Mouse (Mus musculus): ENCODE measurements around the gene Abhd15. TPM values are rescaled to one million over a fixed set of nuclear protein-coding genes. Genes with fewer than 3 reads are reported as not detected.

Gene Abhd15
- polyA plus RNA-seq, 1 experiment from 2014 or later: 1.5 TPM

DNA sequence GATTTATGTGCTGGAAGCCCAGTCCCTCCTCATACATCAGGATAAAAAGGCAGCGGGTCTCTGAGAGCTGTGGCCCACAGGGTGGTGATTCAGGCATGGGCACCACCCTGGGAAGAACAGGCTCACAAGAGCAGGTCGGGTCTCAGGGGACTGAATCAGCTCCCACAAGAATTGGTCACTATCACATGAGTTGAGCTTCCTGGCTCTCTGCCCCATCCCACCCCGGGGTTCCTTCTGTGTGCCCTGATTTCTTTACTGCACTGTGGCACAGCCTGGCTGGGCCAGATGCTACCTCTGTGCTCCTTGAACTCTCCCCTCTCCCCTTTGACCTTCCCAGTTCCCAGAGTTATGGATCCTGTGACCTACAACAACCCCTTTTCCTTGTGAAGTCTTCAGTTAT, 31.9 kb upstream of the Abhd15 start:
- Histone ChIP-seq H3K9me3 (ENCODE audit: control insufficient read depth, low read length) (no peaks in the 10 kb centered on the region), H3K4me2 (ENCODE audit: low read depth, low read length) (no peak overlapping the region), H3K4me3 (ENCODE audit: low read depth, low read length) (no peak overlapping the region), H3K27me3 (ENCODE audit: control insufficient read depth, insufficient read depth, low read length) (no peaks in the 10 kb centered on the region), H3K27ac (ENCODE audit: low read depth, low read length) (no peak overlapping the region), H3K36me3 (ENCODE audit: control insufficient read depth, insufficient read depth, low read length) (no peaks in the 10 kb centered on the region), H3K9ac (replicated peaks; ENCODE audit: low read depth, low read length) (no peak overlapping the region), H3K4me1 (ENCODE audit: control insufficient read depth, insufficient read depth, low read length) (peaks cover 46% of the 10 kb centered on the region)
- WGBS: 58% methylated on average over 3 of the region's 3 CpGs
- no peak for ATAC-seq (ENCODE audit: low read depth)

DNA sequence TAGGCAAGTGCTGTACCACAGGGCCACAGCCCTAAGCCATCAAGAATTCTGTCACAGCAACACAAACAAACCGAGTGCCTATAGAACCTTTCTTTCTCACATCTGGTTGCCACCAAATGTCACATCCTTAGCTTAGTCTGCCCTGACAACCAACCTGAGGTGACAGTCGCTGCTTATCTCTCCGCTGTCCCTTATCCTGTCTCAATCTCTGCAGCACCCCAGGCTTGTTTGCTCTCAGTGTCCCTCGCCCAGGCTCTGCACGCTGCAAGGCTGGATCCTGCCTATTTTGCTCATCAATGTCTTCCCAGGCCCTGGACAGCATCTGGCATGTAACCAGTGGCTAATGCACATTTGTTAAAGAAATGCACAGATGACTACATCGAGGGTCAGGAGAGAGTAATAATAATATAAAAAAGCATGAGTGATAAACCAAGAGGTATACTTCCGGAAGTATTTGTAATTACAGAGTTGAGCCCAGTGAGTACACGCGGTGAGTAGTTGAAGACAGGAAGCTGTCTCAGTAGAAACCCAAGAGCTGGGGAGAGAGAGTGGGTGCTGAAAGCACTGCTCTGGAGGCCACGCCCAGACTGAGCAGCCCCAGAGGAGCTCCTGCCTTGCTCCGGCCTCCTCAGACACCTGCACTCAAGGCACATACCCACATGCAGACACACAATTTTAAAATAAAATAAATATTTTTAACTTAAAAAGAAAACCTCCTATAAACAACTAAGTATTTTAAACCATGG, 31.2 kb upstream of the Abhd15 start:
- H3K4me3 ChIP-seq (ENCODE audit: low read depth, low read length): no peak overlapping the region
- H3K4me2 ChIP-seq (ENCODE audit: low read depth, low read length): no peak overlapping the region
- no peaks in the 10 kb centered on the region for H3K27me3 ChIP-seq (ENCODE audit: control insufficient read depth, insufficient read depth, low read length)
- whole genome bisulfite sequencing: 63% methylated on average over 11 of the region's 11 CpGs
- H3K9ac ChIP-seq (replicated peaks; ENCODE audit: low read depth, low read length): no peak overlapping the region
- no peak for ATAC-seq (ENCODE audit: low read depth)
- no peaks in the 10 kb centered on the region for H3K9me3 ChIP-seq (ENCODE audit: control insufficient read depth, low read length)
- no peak overlapping the region; the same call in 1 of the 2 replicates for H3K27ac ChIP-seq (ENCODE audit: low read depth, low read length)
- H3K36me3 ChIP-seq (ENCODE audit: control insufficient read depth, insufficient read depth, low read length): no peaks in the 10 kb centered on the region
- H3K4me1 ChIP-seq (ENCODE audit: control insufficient read depth, insufficient read depth, low read length): peaks cover 50% of the 10 kb centered on the region

DNA sequence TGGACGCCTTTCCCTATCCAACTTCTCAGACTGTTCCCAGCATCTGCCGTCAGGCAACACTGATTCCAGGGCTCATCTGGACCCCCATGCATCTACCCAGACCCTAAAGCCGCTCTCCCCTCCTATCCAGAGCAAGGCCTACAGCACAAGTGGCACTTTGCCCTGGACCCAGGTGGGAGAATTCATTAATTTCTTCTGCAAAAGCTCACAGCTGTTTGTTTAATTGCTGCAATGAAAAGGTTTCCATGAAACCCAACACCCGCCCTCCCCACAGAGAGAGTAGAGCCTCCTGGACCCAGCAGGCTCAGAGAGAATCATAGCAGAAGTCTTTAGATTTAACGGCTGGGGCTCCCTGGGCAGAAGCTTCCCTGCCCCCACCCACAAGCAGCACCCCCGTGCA, 29.7 kb upstream of the Abhd15 start:
- Histone ChIP-seq H3K27ac (ENCODE audit: low read depth, low read length) (peak overlapping the region; percentile 3; the same call in 1 of the 2 replicates), H3K4me2 (ENCODE audit: low read depth, low read length) (no peak overlapping the region; the same call in 1 of the 2 replicates), H3K9me3 (ENCODE audit: control insufficient read depth, low read length) (no peaks in the 10 kb centered on the region), H3K27me3 (ENCODE audit: control insufficient read depth, insufficient read depth, low read length) (no peaks in the 10 kb centered on the region), H3K4me1 (ENCODE audit: control insufficient read depth, insufficient read depth, low read length) (peaks cover 54% of the 10 kb centered on the region), H3K9ac (replicated peaks; ENCODE audit: low read depth, low read length) (no peak overlapping the region), H3K36me3 (ENCODE audit: control insufficient read depth, insufficient read depth, low read length) (no peaks in the 10 kb centered on the region), H3K4me3 (ENCODE audit: low read depth, low read length) (no peak overlapping the region)
- ATAC-seq (ENCODE audit: low read depth): no peak
- WGBS: 24% methylated on average over 6 of the region's 6 CpGs

DNA sequence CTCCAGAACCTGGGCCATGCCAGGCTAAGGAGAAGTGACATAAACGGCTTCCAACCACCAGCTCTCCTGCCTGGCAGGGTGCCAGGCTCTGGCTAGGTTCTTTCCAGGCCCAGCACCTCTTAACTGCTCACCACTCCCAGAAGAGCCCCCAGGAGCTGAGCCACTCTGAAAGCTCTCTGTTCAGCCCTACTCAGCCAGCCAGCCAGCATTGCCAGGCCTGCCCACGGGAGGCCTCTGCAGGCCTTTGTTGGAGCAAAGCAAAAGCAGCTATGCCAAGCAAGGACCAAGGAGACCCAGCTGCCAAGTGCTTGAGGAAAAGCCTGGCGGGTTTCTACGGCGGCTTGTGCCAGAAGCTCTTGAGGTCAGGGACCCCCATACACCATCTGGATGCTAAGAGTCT, 28.1 kb upstream of the Abhd15 start:
- 30% methylated on average over 5 of the region's 5 CpGs for WGBS
- peak overlapping the region; percentile 32; the same call in 1 of the 2 replicates for H3K9ac ChIP-seq (replicated peaks; ENCODE audit: low read depth, low read length)
- peak overlapping the region; percentile 1; the same call in 1 of the 2 replicates for H3K4me3 ChIP-seq (ENCODE audit: low read depth, low read length)
- H3K36me3 ChIP-seq (ENCODE audit: control insufficient read depth, insufficient read depth, low read length): no peaks in the 10 kb centered on the region
- H3K9me3 ChIP-seq (ENCODE audit: control insufficient read depth, low read length): no peaks in the 10 kb centered on the region
- peak overlapping the region; percentile 71 for H3K4me2 ChIP-seq (ENCODE audit: low read depth, low read length)
- ATAC-seq (ENCODE audit: low read depth): no peak
- peak overlapping the region; percentile 67 for H3K27ac ChIP-seq (ENCODE audit: low read depth, low read length)
- H3K27me3 ChIP-seq (ENCODE audit: control insufficient read depth, insufficient read depth, low read length): no peaks in the 10 kb centered on the region
- H3K4me1 ChIP-seq (ENCODE audit: control insufficient read depth, insufficient read depth, low read length): peaks cover 63% of the 10 kb centered on the region

DNA sequence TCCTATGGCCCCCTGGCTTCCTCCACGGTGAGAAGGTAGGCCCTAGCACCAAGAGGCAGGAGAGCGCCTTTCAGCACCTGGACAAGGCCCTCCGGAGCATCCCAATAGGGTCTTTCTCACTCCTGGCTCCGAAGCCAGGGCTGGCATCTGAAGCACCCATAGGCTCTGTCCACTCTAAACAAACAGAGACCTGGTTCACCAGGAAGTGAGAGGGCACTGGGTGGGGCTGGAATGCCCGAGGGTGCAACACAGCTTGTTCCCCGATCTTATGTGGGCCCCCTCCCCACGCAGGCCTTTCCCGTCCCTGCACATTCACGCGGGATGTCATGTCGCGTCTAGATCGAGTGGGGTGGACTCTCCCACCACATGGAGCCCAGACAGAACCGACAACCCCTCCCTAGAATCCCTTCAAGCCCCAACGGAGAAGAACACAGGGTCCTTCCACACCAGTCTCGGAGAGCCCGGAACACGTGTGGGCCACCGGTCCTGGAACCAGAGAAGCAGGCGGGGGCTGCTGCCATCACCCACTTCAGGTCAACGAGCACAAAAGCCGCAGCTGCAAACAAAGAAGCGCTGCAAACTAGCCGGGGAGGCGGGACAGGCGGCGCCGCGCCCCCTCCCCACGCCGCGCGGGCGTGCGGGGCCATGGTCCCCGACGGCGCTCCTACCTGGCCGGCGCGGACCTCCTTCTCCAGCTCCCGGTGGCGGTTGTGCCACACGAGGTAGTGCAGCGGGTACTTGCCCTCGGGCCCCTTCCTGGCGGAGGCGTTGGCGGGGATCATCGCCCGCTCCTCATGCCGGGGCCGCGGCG, 25.9 kb upstream of the Abhd15 start:
- Histone ChIP-seq H3K4me3 (ENCODE audit: low read depth, low read length) (peak overlapping the region; percentile 99), H3K27ac (ENCODE audit: low read depth, low read length) (peak overlapping the region; percentile 92), H3K4me1 (ENCODE audit: control insufficient read depth, insufficient read depth, low read length) (peaks cover 60% of the 10 kb centered on the region), H3K4me2 (ENCODE audit: low read depth, low read length) (peak overlapping the region; percentile 71), H3K9me3 (ENCODE audit: control insufficient read depth, low read length) (no peaks in the 10 kb centered on the region), H3K9ac (replicated peaks; ENCODE audit: low read depth, low read length) (peak overlapping the region; percentile 94), H3K27me3 (ENCODE audit: control insufficient read depth, insufficient read depth, low read length) (no peaks in the 10 kb centered on the region), H3K36me3 (ENCODE audit: control insufficient read depth, insufficient read depth, low read length) (no peaks in the 10 kb centered on the region)
- ATAC-seq (ENCODE audit: low read depth): no peak
- WGBS: 3% methylated on average over 35 of the region's 55 CpGs

DNA sequence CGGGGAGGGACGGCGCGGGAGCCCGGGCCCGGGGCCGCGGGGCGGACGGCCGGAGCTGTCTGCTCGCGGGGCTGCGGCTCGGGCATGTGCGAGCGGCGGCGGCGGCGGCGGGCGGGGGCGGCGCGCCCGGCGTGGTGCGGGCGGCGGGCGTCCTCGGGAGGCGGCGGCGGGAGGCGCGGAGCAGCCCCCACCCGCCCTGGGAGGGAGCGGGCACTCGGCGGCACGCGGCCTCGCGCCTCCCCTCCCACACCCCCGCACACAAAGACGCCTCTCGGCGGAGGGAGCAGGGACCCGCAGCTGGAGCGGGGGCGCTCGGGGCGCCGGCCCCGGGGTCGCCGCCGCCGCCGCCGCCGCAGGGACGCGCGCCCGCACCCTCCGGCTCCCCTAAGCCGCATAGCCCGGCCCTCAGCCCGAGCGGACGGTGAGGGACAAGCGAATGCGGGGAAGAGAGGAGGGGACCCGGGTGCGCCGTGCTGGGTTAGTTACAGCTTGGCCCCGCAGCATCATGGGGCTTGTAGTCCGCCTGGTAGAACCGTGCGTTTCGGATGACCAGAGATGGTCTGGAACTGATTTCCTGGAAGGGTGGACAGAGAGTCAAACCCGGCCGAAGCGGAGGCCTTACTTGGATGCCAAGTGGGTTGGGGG, 25.2 kb upstream of the Abhd15 start, which contains the start of gene Ankrd13b:
Gene Ankrd13b, minus strand, starts transcription at position 88 of the 645 bp plus-strand sequence.
- under 1% methylated on average over 57 of the region's 87 CpGs for WGBS

DNA sequence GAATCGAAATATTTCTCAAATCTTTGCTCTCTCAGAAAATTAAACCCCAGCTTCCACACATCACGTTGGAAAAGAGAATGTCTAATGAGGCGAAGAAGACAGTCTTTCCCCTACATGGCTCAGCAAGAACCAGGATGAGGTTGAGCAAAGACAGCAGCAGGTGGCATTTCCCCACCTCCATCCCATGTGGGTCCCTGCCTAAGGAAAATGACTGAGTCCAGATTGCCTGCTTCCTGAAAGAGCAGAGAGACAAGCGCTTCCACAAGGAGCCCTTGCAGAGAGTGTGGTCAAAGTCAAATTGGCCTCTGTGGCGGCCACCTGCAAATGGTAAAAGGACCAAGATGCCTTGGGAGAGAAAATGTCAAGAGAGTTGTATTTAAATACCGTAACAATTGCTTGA, 24.5 kb upstream of the Abhd15 start:
- Histone ChIP-seq H3K9me3 (ENCODE audit: control insufficient read depth, low read length) (no peaks in the 10 kb centered on the region), H3K4me1 (ENCODE audit: control insufficient read depth, insufficient read depth, low read length) (peaks cover 65% of the 10 kb centered on the region), H3K36me3 (ENCODE audit: control insufficient read depth, insufficient read depth, low read length) (no peaks in the 10 kb centered on the region), H3K4me3 (ENCODE audit: low read depth, low read length) (peak overlapping the region; percentile 99), H3K27ac (ENCODE audit: low read depth, low read length) (peak overlapping the region; percentile 92), H3K4me2 (ENCODE audit: low read depth, low read length) (peak overlapping the region; percentile 71), H3K9ac (replicated peaks; ENCODE audit: low read depth, low read length) (peak overlapping the region; percentile 94), H3K27me3 (ENCODE audit: control insufficient read depth, insufficient read depth, low read length) (no peaks in the 10 kb centered on the region)
- WGBS: 66% methylated on average over 6 of the region's 6 CpGs
- no peak for ATAC-seq (ENCODE audit: low read depth)

More for the DNA sequence above, 25.2 kb upstream of the Abhd15 start, which contains the start of gene Ankrd13b:
- peak within 1 kb of the TSS; percentile 71 for H3K4me2 ChIP-seq (ENCODE audit: low read depth, low read length)
- peak within 1 kb of the TSS; percentile 94 for H3K9ac ChIP-seq (replicated peaks; ENCODE audit: low read depth, low read length)
- H3K36me3 ChIP-seq (ENCODE audit: control insufficient read depth, insufficient read depth, low read length): no peaks in the 10 kb centered on the region
- H3K4me3 ChIP-seq (ENCODE audit: low read depth, low read length): peak within 1 kb of the TSS; percentile 99
- H3K4me1 ChIP-seq (ENCODE audit: control insufficient read depth, insufficient read depth, low read length): peaks cover 65% of the 10 kb centered on the region
- ATAC-seq (ENCODE audit: low read depth): peak; percentile 61
- H3K27ac ChIP-seq (ENCODE audit: low read depth, low read length): peak within 1 kb of the TSS; percentile 92
- no peaks in the 10 kb centered on the region for H3K9me3 ChIP-seq (ENCODE audit: control insufficient read depth, low read length)
- no peaks in the 10 kb centered on the region for H3K27me3 ChIP-seq (ENCODE audit: control insufficient read depth, insufficient read depth, low read length)

DNA sequence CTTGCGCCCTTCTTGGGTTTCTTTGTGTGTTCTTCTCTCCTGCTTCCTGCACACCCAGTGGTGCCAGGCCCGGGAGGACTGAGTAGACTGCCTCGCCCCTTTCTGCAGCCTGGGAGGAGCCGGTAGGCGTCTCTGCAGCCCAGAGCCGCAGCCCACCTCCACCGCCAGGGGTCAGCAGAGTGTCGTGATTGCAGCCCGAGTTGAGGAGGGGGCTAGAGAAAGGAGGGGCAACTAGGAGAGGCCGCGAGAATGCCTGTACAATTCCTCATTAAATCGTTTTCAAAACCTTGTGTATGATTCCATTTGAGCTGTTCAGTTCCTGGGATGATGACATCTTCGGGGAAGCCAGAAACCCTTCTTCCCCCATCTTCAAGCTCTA, 23.8 kb upstream of the Abhd15 start:
- peak; percentile 67 for ATAC-seq (ENCODE audit: low read depth)

More for the DNA sequence above, 23.8 kb upstream of the Abhd15 start:
- peak overlapping the region; percentile 47 for H3K9ac ChIP-seq (replicated peaks; ENCODE audit: low read depth, low read length)
- H3K4me2 ChIP-seq (ENCODE audit: low read depth, low read length): peak overlapping the region; percentile 71
- H3K4me1 ChIP-seq (ENCODE audit: control insufficient read depth, insufficient read depth, low read length): peaks cover 64% of the 10 kb centered on the region
- no peaks in the 10 kb centered on the region for H3K36me3 ChIP-seq (ENCODE audit: control insufficient read depth, insufficient read depth, low read length)
- WGBS: 0% methylated on average over 13 of the region's 13 CpGs
- H3K27ac ChIP-seq (ENCODE audit: low read depth, low read length): peak overlapping the region; percentile 92
- peak overlapping the region; percentile 96 for H3K4me3 ChIP-seq (ENCODE audit: low read depth, low read length)
- no peaks in the 10 kb centered on the region for H3K9me3 ChIP-seq (ENCODE audit: control insufficient read depth, low read length)
- H3K27me3 ChIP-seq (ENCODE audit: control insufficient read depth, insufficient read depth, low read length): no peaks in the 10 kb centered on the region
